Mouse (Mus musculus) embryonic facial prominence, embryonic 15.5 days (tissue): ENCODE measurements around the gene Cenpb. TPM values are rescaled to one million over a fixed set of nuclear protein-coding genes. Genes with fewer than 3 reads are reported as not detected.

Experiments used
- ATAC-seq: fragments of 200-750 bp; cut with Nextera tagmentation; 2 replicates; pipeline ENCODE4 v1.8.0; 2017; ENCODE audit warnings: low read depth, moderate TSS enrichment; ENCODE audit not compliant: insufficient number of reproducible peaks, low FRiP score, low TSS enrichment
- H3K27ac ChIP-seq: fragments of 300-500 bp; sonication (generic); replicated peaks from 2 replicates; pipeline ENCODE4 v1.5.1; 2015; ENCODE audit warnings: mild to moderate bottlenecking, inconsistent platforms
- H3K27me3 ChIP-seq: fragments of 300-500 bp; sonication (generic); 2 replicates; pipeline ENCODE4 v1.6.1; 2015; ENCODE audit warnings: inconsistent platforms
- H3K36me3 ChIP-seq: fragments of 300-500 bp; sonication (generic); 2 replicates; pipeline ENCODE4 v1.6.1; 2015; ENCODE audit warnings: mild to moderate bottlenecking, inconsistent platforms
- H3K4me1 ChIP-seq: fragments of 300-500 bp; sonication (generic); 2 replicates; pipeline ENCODE4 v1.6.1; 2015; ENCODE audit warnings: inconsistent platforms
- H3K4me2 ChIP-seq: fragments of 300-500 bp; sonication (generic); replicated peaks from 2 replicates; pipeline ENCODE4 v1.6.1; 2015; ENCODE audit warnings: mild to moderate bottlenecking, inconsistent platforms
- H3K4me3 ChIP-seq: fragments of 300-500 bp; sonication (generic); replicated peaks from 2 replicates; pipeline ENCODE4 v1.5.1; 2015; ENCODE audit warnings: mild to moderate bottlenecking, inconsistent platforms
- H3K9ac ChIP-seq: fragments of 300-500 bp; sonication (generic); 2 replicates; pipeline ENCODE4 v1.6.1; 2015; ENCODE audit warnings: inconsistent platforms
- H3K9me3 ChIP-seq: fragments of 300-500 bp; sonication (generic); replicated peaks from 2 replicates; pipeline ENCODE4 v1.6.1; 2016; ENCODE audit warnings: inconsistent platforms
- WGBS: fragments of 180-500 bp; shearing (Covaris S2); methylation state at CpG from one replicate; pipeline ENCODE4 v1.1.7; 2015; 5-methylcytosine and 5-hydroxymethylcytosine counted together
- polyA plus RNA-seq: library from polyadenylated mRNA; unstranded; fragments of >200 nt; fragmentation: Nextera tagmentation; extraction: Ambion mirVana; gene quantifications from 2 replicates; pipeline ENCODE4 v1.2.1, GENCODE M21; 2015

Gene Cenpb
- polyA plus RNA-seq, 1 experiment from 2014 or later = 13.3 TPM

GRCm38 (mm10) chr2:131134826-131135400, 45.0 kb downstream of the Cenpb start:
- no peaks in the 10 kb centered on the region for H3K4me1 ChIP-seq
- WGBS = 68% methylated on average over 8 of the region's 8 CpGs
- no peaks in the 10 kb centered on the region for H3K27me3 ChIP-seq
- H3K27ac ChIP-seq = no peak overlapping the region
- no peak overlapping the region for H3K4me3 ChIP-seq
- no peak overlapping the region for H3K4me2 ChIP-seq
- no peak for ATAC-seq
- peaks cover 37% of the 10 kb centered on the region for H3K36me3 ChIP-seq
- no peaks in the 10 kb centered on the region for H3K9me3 ChIP-seq
- no peak overlapping the region for H3K9ac ChIP-seq

- ATAC-seq = peak; percentile 53; the same call in 1 of the 2 replicates
- WGBS = 71% methylated on average over 1 of the region's 1 CpGs
- H3K4me3 ChIP-seq = no peak overlapping the region
These were observed 45.5 kb downstream of the Cenpb start for GRCm38 (mm10) chr2:131134381-131134780.

GRCm38 (mm10) chr2:131132930-131133547, 46.8 kb downstream of the Cenpb start, which contains the start of gene Gm11037:
TSS of gene Gm11037 (plus strand) at chr2:131133497.
- Histone ChIP-seq H3K4me1 (peaks cover 9% of the 10 kb centered on the region), H3K27ac (no peak within 1 kb of the TSS; the same call in 1 of the 2 replicates), H3K27me3 (no peaks in the 10 kb centered on the region), H3K9me3 (no peaks in the 10 kb centered on the region), H3K4me3 (no peak within 1 kb of the TSS), H3K36me3 (peaks cover 26% of the 10 kb centered on the region), H3K9ac (no peak within 1 kb of the TSS), H3K4me2 (no peak within 1 kb of the TSS)
- WGBS = 63% methylated on average over 9 of the region's 9 CpGs
- ATAC-seq = no peak

More at GRCm38 (mm10) chr2:131134381-131134780, 45.5 kb downstream of the Cenpb start:
- Histone ChIP-seq H3K27ac (no peak overlapping the region; the same call in 1 of the 2 replicates), H3K9me3 (no peaks in the 10 kb centered on the region), H3K4me1 (no peaks in the 10 kb centered on the region), H3K27me3 (no peaks in the 10 kb centered on the region), H3K36me3 (peaks cover 37% of the 10 kb centered on the region), H3K4me2 (no peak overlapping the region), H3K9ac (no peak overlapping the region)

GRCm38 (mm10) chr2:131132111-131132888, 47.6 kb downstream of the Cenpb start:
- Histone ChIP-seq H3K9me3 (no peaks in the 10 kb centered on the region), H3K36me3 (peaks cover 19% of the 10 kb centered on the region), H3K4me1 (peaks cover 17% of the 10 kb centered on the region), H3K27me3 (no peaks in the 10 kb centered on the region), H3K9ac (no peak overlapping the region), H3K4me3 (no peak overlapping the region), H3K27ac (no peak overlapping the region), H3K4me2 (no peak overlapping the region)
- WGBS = 72% methylated on average over 10 of the region's 10 CpGs
- ATAC-seq = no peak

- Histone ChIP-seq H3K4me3 (no peak overlapping the region), H3K9ac (no peak overlapping the region), H3K4me2 (no peak overlapping the region), H3K4me1 (peaks cover 30% of the 10 kb centered on the region), H3K36me3 (peaks cover 11% of the 10 kb centered on the region), H3K9me3 (no peaks in the 10 kb centered on the region), H3K27ac (no peak overlapping the region), H3K27me3 (no peaks in the 10 kb centered on the region)
- 96% methylated on average over 2 of the region's 2 CpGs for whole genome bisulfite sequencing
- no peak for ATAC-seq
These were observed 49.0 kb downstream of the Cenpb start for GRCm38 (mm10) chr2:131130849-131131248.

GRCm38 (mm10) chr2:131129836-131130235, 50.0 kb downstream of the Cenpb start:
- Histone ChIP-seq H3K27ac (no peak overlapping the region), H3K4me1 (peaks cover 31% of the 10 kb centered on the region), H3K9ac (no peak overlapping the region), H3K36me3 (peaks cover 11% of the 10 kb centered on the region), H3K27me3 (no peaks in the 10 kb centered on the region), H3K4me3 (no peak overlapping the region), H3K4me2 (no peak overlapping the region), H3K9me3 (no peaks in the 10 kb centered on the region)
- no peak for ATAC-seq
- 74% methylated on average over 5 of the region's 5 CpGs for WGBS

- no peak for ATAC-seq
- WGBS = 79% methylated on average over 3 of the region's 3 CpGs
- H3K4me2 ChIP-seq = peak overlapping the region; percentile 63
- H3K9ac ChIP-seq = no peak overlapping the region
- H3K27me3 ChIP-seq = no peaks in the 10 kb centered on the region
- peak overlapping the region; percentile 68 for H3K4me3 ChIP-seq
- no peaks in the 10 kb centered on the region for H3K9me3 ChIP-seq
- H3K27ac ChIP-seq = no peak overlapping the region
- H3K36me3 ChIP-seq = peaks cover under 1% of the 10 kb centered on the region
- peaks cover 31% of the 10 kb centered on the region for H3K4me1 ChIP-seq
These were observed 51.2 kb downstream of the Cenpb start for GRCm38 (mm10) chr2:131128636-131129157.

GRCm38 (mm10) chr2:131128211-131128610, 51.7 kb downstream of the Cenpb start:
- H3K36me3 ChIP-seq = no peaks in the 10 kb centered on the region
- peaks cover 31% of the 10 kb centered on the region for H3K4me1 ChIP-seq
- H3K9me3 ChIP-seq = no peaks in the 10 kb centered on the region
- H3K27ac ChIP-seq = no peak overlapping the region
- H3K27me3 ChIP-seq = no peaks in the 10 kb centered on the region
- peak overlapping the region; percentile 63 for H3K4me2 ChIP-seq
- WGBS = 79% methylated on average over 5 of the region's 5 CpGs
- no peak overlapping the region for H3K9ac ChIP-seq
- no peak for ATAC-seq
- H3K4me3 ChIP-seq = peak overlapping the region; percentile 68

GRCm38 (mm10) chr2:131127161-131127730, 52.6 kb downstream of the Cenpb start, which contains the start of gene Hspa12b:
TSS of gene Hspa12b (plus strand) at chr2:131127280.
- Histone ChIP-seq H3K4me2 (peak within 1 kb of the TSS; percentile 63), H3K36me3 (no peaks in the 10 kb centered on the region), H3K4me1 (peaks cover 31% of the 10 kb centered on the region), H3K9me3 (no peaks in the 10 kb centered on the region), H3K27me3 (no peaks in the 10 kb centered on the region), H3K9ac (peak within 1 kb of the TSS; percentile 69), H3K27ac (peak within 1 kb of the TSS; percentile 89), H3K4me3 (peak within 1 kb of the TSS; percentile 68)
- under 1% methylated on average over 28 of the region's 28 CpGs for WGBS
- ATAC-seq = peak; percentile 94

- Histone ChIP-seq H3K9me3 (no peaks in the 10 kb centered on the region), H3K4me3 (peak overlapping the region; percentile 68; the same call in 1 of the 2 replicates), H3K4me2 (peak overlapping the region; percentile 63; the same call in 1 of the 2 replicates), H3K4me1 (peaks cover 31% of the 10 kb centered on the region), H3K9ac (no peak overlapping the region), H3K27me3 (no peaks in the 10 kb centered on the region), H3K36me3 (no peaks in the 10 kb centered on the region), H3K27ac (peak overlapping the region; percentile 89)
- WGBS = 53% methylated on average over 9 of the region's 9 CpGs
- ATAC-seq = no peak
These were observed 53.7 kb downstream of the Cenpb start for GRCm38 (mm10) chr2:131125964-131126815.
